Mouse (Mus musculus): ENCODE results near the gene Llgl2. TPM values are rescaled to one million over a fixed set of nuclear protein-coding genes. Genes with fewer than 3 reads are reported as not detected.
"Not testable (repeated sequence)": the region's sequence is repeated elsewhere in the genome, so short reads cannot be mapped to it uniquely, and the experiment has no call there.

The Llgl2 gene
- total and polyA plus RNA-seq, 3 experiments = 18.4 to 20.3 (median 19.4) TPM

DNA sequence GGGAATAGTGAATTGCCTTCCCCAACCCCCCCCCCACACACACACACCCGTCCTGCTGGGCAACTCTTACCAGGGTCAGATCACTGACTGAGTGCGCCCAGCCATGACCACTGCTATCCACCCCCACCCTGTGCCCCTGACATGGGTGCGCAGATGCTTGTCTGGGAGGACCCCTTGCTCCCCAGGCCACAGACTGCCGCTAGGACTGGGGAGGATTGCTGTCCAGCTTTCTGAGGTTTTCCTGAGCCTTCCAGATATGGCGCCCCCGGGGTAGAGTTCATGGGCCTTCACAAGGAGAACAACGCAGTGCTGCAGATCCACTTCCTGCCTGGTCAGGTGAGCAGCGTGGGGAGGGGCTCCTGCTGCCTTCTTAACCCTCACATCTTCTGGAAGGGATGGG lies 20.4 kb downstream of the Llgl2 start:
- H3K4me1 ChIP-seq (ENCODE audit: control insufficient read depth, insufficient read depth, low read length) = peaks cover 10% of the 10 kb centered on the region
- TF ChIP-seq POLR2A (IDR thresholded peaks at IDR 0.05; ENCODE audit: insufficient read depth, low read depth, low read length) (no peak), EP300 (IDR thresholded peaks at IDR 0.05; ENCODE audit: insufficient read depth, low read depth, low read length) (no peak), CTCF (IDR thresholded peaks at IDR 0.05) (no peak)
- DNase-seq = no peak
- no peak overlapping the region for H3K4me3 ChIP-seq
- no peak overlapping the region for H3K9ac ChIP-seq (ENCODE audit: low read depth, low read length)
- H3K36me3 ChIP-seq (ENCODE audit: control insufficient read depth, insufficient read depth, low read length) = no peaks in the 10 kb centered on the region
- 81% methylated on average over 8 of the region's 8 CpGs for WGBS
- H3K79me2 ChIP-seq (replicated peaks; ENCODE audit: control insufficient read depth, insufficient read depth, low read length) = no peaks in the 10 kb centered on the region
- no peak overlapping the region for H3K27ac ChIP-seq
- intact Hi-C loops (cut with DNase I) = no loop called here
- H3K27me3 ChIP-seq (ENCODE audit: control insufficient read depth, insufficient read depth, low read length) = no peaks in the 10 kb centered on the region

DNA sequence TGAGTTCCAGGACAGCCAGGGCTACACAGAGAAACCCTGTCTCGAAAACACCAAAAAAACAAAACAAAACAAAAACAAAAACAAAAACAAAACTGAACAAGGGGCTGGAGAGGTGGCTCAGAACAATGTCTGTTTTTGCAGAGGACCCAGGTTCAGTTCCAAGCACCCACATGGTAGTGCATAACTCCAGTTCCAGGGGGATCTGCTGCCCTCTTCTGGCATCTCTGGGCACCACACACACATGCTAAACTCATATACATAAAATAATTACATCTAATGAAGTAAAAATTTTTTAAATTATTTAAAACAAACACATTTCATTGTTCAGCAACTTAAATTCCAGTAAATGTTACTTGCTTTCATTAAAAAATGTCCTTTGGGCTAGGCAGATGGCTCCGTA lies 22.0 kb downstream of the Llgl2 start:
- H3K27ac ChIP-seq = no peak overlapping the region
- whole genome bisulfite sequencing = 96% methylated on average over 2 of the region's 2 CpGs
- no peak for DNase-seq
- TF ChIP-seq CTCF (IDR thresholded peaks at IDR 0.05) (peak; percentile 31), EP300 (IDR thresholded peaks at IDR 0.05; ENCODE audit: insufficient read depth, low read depth, low read length) (no peak)
- peaks cover 7% of the 10 kb centered on the region for H3K4me1 ChIP-seq (ENCODE audit: control insufficient read depth, insufficient read depth, low read length)
- H3K27me3 ChIP-seq (ENCODE audit: control insufficient read depth, insufficient read depth, low read length) = no peaks in the 10 kb centered on the region
- no peaks in the 10 kb centered on the region for H3K79me2 ChIP-seq (replicated peaks; ENCODE audit: control insufficient read depth, insufficient read depth, low read length)
- no peak overlapping the region for H3K4me3 ChIP-seq
- intact Hi-C loops (cut with DNase I) = no loop called here
- no peaks in the 10 kb centered on the region for H3K36me3 ChIP-seq (ENCODE audit: control insufficient read depth, insufficient read depth, low read length)
- H3K9ac ChIP-seq (ENCODE audit: low read depth, low read length) = no peak overlapping the region

DNA sequence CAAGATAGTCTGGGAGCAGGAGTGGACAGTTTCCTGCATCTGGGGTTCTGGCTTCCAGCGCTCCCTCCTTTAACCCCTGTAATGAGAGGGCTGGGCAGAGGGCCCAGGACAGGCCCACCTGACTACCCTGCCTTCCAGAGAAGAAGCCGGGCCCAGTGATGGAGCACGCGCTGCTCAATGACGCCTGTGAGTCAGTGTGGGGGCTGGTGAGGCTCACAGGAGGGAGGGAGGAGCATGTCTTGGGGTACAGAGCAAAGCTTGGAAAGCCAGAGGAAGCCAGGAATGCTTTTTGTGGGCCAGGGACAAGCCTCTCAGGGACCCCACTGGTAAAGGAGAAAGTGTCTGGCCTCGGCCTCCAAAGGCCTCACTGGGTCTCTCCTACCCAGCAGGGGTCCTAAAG lies 30.8 kb downstream of the Llgl2 start:
- H3K79me2 ChIP-seq (replicated peaks; ENCODE audit: control insufficient read depth, insufficient read depth, low read length) = no peaks in the 10 kb centered on the region
- no peaks in the 10 kb centered on the region for H3K36me3 ChIP-seq (ENCODE audit: control insufficient read depth, insufficient read depth, low read length)
- H3K27ac ChIP-seq = no peak overlapping the region
- no peak overlapping the region for H3K9ac ChIP-seq (ENCODE audit: low read depth, low read length)
- intact Hi-C loops (cut with DNase I) = no loop called here
- no peaks in the 10 kb centered on the region for H3K4me1 ChIP-seq (ENCODE audit: control insufficient read depth, insufficient read depth, low read length)
- TF ChIP-seq POLR2A (IDR thresholded peaks at IDR 0.05; ENCODE audit: insufficient read depth, low read depth, low read length) (no peak), EP300 (IDR thresholded peaks at IDR 0.05; ENCODE audit: insufficient read depth, low read depth, low read length) (no peak), CTCF (IDR thresholded peaks at IDR 0.05) (no peak)
- DNase-seq = no peak
- H3K4me3 ChIP-seq = no peak overlapping the region
- peaks cover 11% of the 10 kb centered on the region for H3K27me3 ChIP-seq (ENCODE audit: control insufficient read depth, insufficient read depth, low read length)
- 84% methylated on average over 6 of the region's 6 CpGs for WGBS

DNA sequence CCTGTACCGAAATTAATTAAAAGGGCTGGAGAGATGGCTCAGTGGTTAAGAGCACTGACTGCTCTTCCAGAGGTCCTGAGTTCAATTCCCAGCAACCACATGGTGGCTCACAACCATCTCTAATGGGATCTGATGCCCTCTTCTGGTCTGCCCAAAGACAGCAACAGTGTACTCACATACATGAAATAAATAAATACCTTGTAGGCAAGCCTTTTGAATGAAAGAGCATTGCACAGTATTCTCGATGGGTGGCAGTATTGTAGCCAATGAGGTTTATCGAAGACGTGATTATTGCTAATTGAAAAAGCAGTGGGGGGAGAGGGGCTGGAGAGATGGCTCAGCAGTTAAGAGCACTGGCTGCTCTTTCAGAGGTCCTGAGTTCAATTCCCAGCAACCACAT lies 33.3 kb downstream of the Llgl2 start:
- H3K36me3 ChIP-seq (ENCODE audit: control insufficient read depth, insufficient read depth, low read length); H3K79me2 ChIP-seq (replicated peaks; ENCODE audit: control insufficient read depth, insufficient read depth, low read length); DNase-seq; H3K9ac ChIP-seq (ENCODE audit: low read depth, low read length); H3K4me1 ChIP-seq (ENCODE audit: control insufficient read depth, insufficient read depth, low read length); H3K27ac ChIP-seq; intact Hi-C loops (cut with DNase I); H3K4me3 ChIP-seq: not testable (repeated sequence)
- 96% methylated on average over 4 of the region's 4 CpGs for WGBS
- peaks cover 11% of the 10 kb centered on the region for H3K27me3 ChIP-seq (ENCODE audit: control insufficient read depth, insufficient read depth, low read length)

DNA sequence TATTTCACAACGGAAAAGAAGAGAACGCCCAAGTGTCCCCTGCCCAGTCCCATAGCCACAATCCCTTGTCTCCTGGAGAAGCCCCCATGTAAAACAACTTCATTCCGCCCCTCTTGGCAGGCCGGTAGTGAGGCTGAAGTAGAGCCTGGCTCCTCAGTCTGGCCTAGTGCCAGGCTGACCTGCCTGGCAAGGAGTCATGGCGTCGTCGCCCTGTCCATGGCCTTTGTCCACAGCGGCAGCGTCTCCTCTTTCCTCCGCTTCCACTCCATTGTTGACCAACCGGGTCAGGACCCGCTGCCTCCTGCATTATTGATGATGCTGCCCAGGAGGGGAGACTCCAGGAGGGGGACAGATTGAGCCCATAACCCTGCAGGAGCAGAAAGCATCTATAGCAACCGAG lies 34.1 kb downstream of the Llgl2 start:
- Histone ChIP-seq H3K79me2 (replicated peaks; ENCODE audit: control insufficient read depth, insufficient read depth, low read length) (no peaks in the 10 kb centered on the region), H3K27ac (no peak overlapping the region), H3K27me3 (ENCODE audit: control insufficient read depth, insufficient read depth, low read length) (peaks cover 11% of the 10 kb centered on the region), H3K4me3 (no peak overlapping the region), H3K9ac (ENCODE audit: low read depth, low read length) (no peak overlapping the region), H3K4me1 (ENCODE audit: control insufficient read depth, insufficient read depth, low read length) (no peaks in the 10 kb centered on the region), H3K36me3 (ENCODE audit: control insufficient read depth, insufficient read depth, low read length) (no peaks in the 10 kb centered on the region)
- DNase-seq = no peak
- intact Hi-C loops (cut with DNase I) = loop anchor here (2.0 kb wide), 1 partner anchor 33 kb away; the partner anchor contains the start of gene Llgl2
- 58% methylated on average over 13 of the region's 13 CpGs for WGBS
- TF ChIP-seq EP300 (IDR thresholded peaks at IDR 0.05; ENCODE audit: insufficient read depth, low read depth, low read length) (no peak), CTCF (IDR thresholded peaks at IDR 0.05) (no peak), POLR2A (IDR thresholded peaks at IDR 0.05; ENCODE audit: insufficient read depth, low read depth, low read length) (no peak)

DNA sequence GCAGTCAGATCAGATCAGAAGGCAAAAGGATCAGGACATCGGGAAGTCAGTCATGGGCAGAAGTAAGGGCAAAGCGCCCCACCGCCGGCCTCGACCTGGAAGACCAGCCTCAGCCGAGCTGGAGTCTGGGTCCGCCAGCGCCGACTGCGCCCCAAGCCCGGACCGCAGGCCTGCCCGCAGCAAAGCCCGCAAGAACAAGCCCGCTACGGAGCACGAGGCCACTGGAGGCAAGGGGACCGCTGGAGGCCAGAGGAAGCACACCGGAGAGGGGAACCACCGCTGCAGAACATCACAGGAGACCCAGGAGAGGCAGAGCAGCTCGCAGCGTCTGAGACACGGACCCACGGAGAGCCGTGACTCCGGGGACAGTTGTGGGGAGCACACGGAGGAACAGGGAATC lies 34.5 kb downstream of the Llgl2 start, which contains the start of gene Myo15b:
TSS of gene Myo15b (plus strand) at position 53 of the 400 bp plus-strand sequence.
- WGBS = 30% methylated on average over 27 of the region's 27 CpGs
- intact Hi-C loops (cut with DNase I) = loop anchor here (2.0 kb wide), 1 partner anchor 34 kb away; the partner anchor contains the start of gene Llgl2
- Histone ChIP-seq H3K36me3 (ENCODE audit: control insufficient read depth, insufficient read depth, low read length) (no peaks in the 10 kb centered on the region), H3K79me2 (replicated peaks; ENCODE audit: control insufficient read depth, insufficient read depth, low read length) (no peaks in the 10 kb centered on the region), H3K9ac (ENCODE audit: low read depth, low read length) (peak within 1 kb of the TSS; percentile 77), H3K27me3 (ENCODE audit: control insufficient read depth, insufficient read depth, low read length) (peaks cover 11% of the 10 kb centered on the region), H3K27ac (no peak within 1 kb of the TSS), H3K4me3 (peak within 1 kb of the TSS; percentile 46), H3K4me1 (ENCODE audit: control insufficient read depth, insufficient read depth, low read length) (no peaks in the 10 kb centered on the region)
- no peak for TF ChIP-seq POLR2A (IDR thresholded peaks at IDR 0.05; ENCODE audit: insufficient read depth, low read depth, low read length)
- TF ChIP-seq EP300 (IDR thresholded peaks at IDR 0.05; ENCODE audit: insufficient read depth, low read depth, low read length) = no peak
- no peak for TF ChIP-seq CTCF (IDR thresholded peaks at IDR 0.05)
- no peak for DNase-seq
